Comparison of ENCODE assay signal across 28 mouse cellular contexts in the genomic region with DNA sequence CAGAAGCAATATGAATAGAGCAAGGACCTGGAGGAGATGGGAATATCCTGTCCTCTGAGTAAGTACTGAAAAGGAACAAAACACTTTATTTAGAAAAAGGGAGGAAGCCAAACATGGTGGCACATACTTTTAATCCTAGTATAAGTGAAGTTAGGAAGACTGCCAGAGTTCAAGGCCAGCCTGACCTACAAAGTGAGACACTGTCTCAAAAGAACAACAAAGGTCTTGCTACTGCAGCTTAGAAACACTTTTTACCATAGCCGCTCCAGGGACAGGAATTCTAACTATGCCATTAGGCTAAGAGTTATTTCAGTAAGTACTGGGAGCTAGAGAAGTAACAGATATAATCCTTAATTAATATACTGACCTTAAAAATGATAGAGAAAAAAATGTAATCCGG. TPM values are rescaled to one million over a fixed set of nuclear protein-coding genes. Genes with fewer than 3 reads are reported as not detected.
"Had no signal": no experiment of that assay in that cellular context is flagged by ENCODE, and none has a peak within 500 bp of the region (broad histone marks: within the 10 kb centered on the region; RNA-seq: fewer than 3 reads in every experiment).

No protein-coding gene starts in this region.

- H3K4me3 ChIP-seq: limb, embryonic 12.5 days; limb, embryonic 15.5 days; midbrain, embryonic 12.5 days; midbrain, embryonic 15.5 days; neural tube, embryonic 12.5 days; neural tube, embryonic 15.5 days had no signal

- H3K9ac ChIP-seq: limb, embryonic 12.5 days; limb, embryonic 15.5 days; liver, embryonic 14.5 days; liver, postnatal 0 days; lung, embryonic 14.5 days; midbrain, embryonic 12.5 days; midbrain, embryonic 15.5 days; neural tube, embryonic 12.5 days; neural tube, embryonic 15.5 days had no signal

- ATAC-seq: liver, postnatal 0 days; lung, postnatal 0 days; midbrain, embryonic 15.5 days had no signal

- H3K4me2 ChIP-seq: limb, embryonic 12.5 days; limb, embryonic 15.5 days; liver, embryonic 11.5 days; lung, embryonic 14.5 days; midbrain, embryonic 12.5 days; midbrain, embryonic 15.5 days; neural tube, embryonic 12.5 days; neural tube, embryonic 15.5 days had no signal

- H3K4me1 ChIP-seq: limb, embryonic 12.5 days; limb, embryonic 15.5 days; midbrain, embryonic 12.5 days; midbrain, embryonic 15.5 days; neural tube, embryonic 12.5 days; neural tube, embryonic 15.5 days had no signal

- H3K9me3 ChIP-seq: limb, embryonic 12.5 days; limb, embryonic 15.5 days; midbrain, embryonic 12.5 days; midbrain, embryonic 15.5 days; neural tube, embryonic 12.5 days; neural tube, embryonic 15.5 days had no signal

- H3K27ac ChIP-seq: kidney, postnatal 0 days; limb, embryonic 12.5 days; limb, embryonic 15.5 days; liver, embryonic 14.5 days; macrophage; midbrain, embryonic 12.5 days; midbrain, embryonic 15.5 days; neural tube, embryonic 12.5 days; neural tube, embryonic 15.5 days; stomach, postnatal 0 days had no signal

- DNase-seq: kidney, postnatal 25 days; layer of hippocampus, postnatal 36 days; left cerebral cortex, postnatal 4 days; liver, postnatal 0 days; lung, embryonic 14.5 days; right cerebral cortex, adult 18-20 months; right cerebral cortex, postnatal 14 days; right cerebral cortex, postnatal 4 days; thymus, adult 18-20 months; thymus, postnatal 36 days had no signal

- H3K27me3 ChIP-seq: limb, embryonic 12.5 days; limb, embryonic 15.5 days; midbrain, embryonic 12.5 days; midbrain, embryonic 15.5 days; neural tube, embryonic 12.5 days; neural tube, embryonic 15.5 days had no signal

RNA-seq across cellular contexts. Expression of a gene that starts 15.2 kb away (rescaled TPM):
- total RNA-seq: layer of hippocampus, adult 8-10 months; layer of hippocampus, postnatal 10 days; layer of hippocampus, postnatal 36 days; left cerebral cortex, adult 8-10 months; left cerebral cortex, postnatal 14 days; left cerebral cortex, postnatal 4 days had no signal
- polyA plus RNA-seq: kidney, postnatal 0 days; large intestine, adult 2 months; limb, embryonic 15.5 days; macrophage; stomach, postnatal 0 days; urinary bladder, adult 2 months had no signal
